Mouse (Mus musculus): ENCODE results near the gene Hsd11b1. TPM values are rescaled to one million over a fixed set of nuclear protein-coding genes. Genes with fewer than 3 reads are reported as not detected.

Hsd11b1 gene
- polyA plus RNA-seq, 1 experiment from 2014 or later: 4.6 TPM

DNA sequence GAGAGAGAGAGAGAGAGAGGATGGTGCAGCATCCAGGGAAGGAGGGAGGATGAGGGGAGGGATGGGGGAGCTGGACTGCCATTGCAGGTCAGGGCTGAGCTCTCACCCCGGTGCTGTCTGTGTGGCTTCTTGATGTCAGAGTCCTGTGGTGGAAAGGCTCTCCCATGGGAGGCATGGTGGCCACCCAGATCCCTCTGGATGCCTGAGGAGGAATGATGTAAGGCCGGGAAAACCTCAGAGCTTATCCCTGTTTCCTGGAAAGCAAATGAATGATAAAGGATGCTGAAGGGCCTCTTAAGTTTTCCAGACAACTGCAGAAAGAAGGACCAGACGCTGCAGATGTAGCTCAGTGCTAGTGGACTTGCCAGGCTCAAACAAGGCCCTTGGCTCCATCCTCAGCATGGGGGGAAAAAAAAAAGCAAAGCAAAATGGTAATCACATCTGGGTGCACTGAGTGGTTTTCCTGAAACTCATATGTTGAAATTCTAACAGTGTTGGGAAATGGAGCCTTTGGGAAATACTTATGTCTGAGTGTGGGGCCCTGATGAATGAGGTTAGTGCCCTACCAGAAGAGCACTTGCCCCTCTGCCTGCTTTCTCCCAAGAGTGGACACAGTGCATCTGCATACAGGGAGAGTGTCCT lies 68.6 kb downstream of the Hsd11b1 start:
- no peak overlapping the region for H3K9ac ChIP-seq (replicated peaks; ENCODE audit: low read length)
- H3K27ac ChIP-seq (ENCODE audit: low read length): no peak overlapping the region
- H3K4me3 ChIP-seq (ENCODE audit: low read length): no peak overlapping the region
- ATAC-seq (ENCODE audit: low FRiP score, low TSS enrichment): no peak
- H3K27me3 ChIP-seq (ENCODE audit: insufficient read depth, low read length): no peaks in the 10 kb centered on the region
- no peak overlapping the region for H3K4me2 ChIP-seq (replicated peaks; ENCODE audit: low read depth, low read length)
- peaks cover 2% of the 10 kb centered on the region; the same call in 1 of the 2 replicates for H3K4me1 ChIP-seq (ENCODE audit: insufficient read depth, low read length)
- WGBS: 75% methylated on average over 3 of the region's 3 CpGs
- no peaks in the 10 kb centered on the region for H3K9me3 ChIP-seq (ENCODE audit: low read length)
- H3K36me3 ChIP-seq (ENCODE audit: insufficient read depth, low read length): no peaks in the 10 kb centered on the region

DNA sequence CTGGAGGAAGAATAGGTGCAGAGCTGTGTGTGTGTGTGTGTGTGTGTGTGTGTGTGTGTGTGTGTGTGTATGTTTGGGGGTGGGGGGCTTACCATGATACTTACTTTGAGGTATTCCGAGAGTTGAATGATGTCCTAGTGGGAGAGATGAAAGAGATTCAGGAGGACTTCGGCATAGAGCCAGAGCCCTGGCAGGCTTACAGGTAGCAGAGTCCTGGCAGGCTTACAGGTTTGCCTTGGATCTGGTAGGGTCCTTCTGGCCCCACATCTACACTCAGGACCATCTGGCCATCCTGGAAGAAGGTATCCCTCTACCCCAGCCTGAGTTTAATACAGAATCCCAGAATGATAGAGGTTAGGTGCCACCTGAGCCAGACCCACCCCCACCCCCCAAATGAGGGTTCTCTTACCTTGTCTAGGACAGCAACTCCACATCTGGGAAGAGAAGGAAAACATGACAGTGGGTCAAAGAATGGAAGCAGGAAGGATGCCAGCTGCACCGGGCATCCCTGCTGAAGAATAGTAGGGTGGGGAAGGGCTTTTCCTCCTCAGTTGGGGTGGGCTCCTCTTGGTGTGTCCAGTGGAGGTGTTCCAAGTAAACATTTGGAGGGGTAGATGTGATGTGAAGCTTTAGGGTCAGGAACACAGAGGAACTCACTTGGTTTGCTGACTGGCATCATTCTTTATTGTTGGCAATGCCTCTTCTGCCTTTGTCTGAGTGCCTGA lies 69.3 kb downstream of the Hsd11b1 start:
- Histone ChIP-seq H3K27ac (ENCODE audit: low read length) (no peak overlapping the region), H3K4me3 (ENCODE audit: low read length) (no peak overlapping the region), H3K4me1 (ENCODE audit: insufficient read depth, low read length) (peaks cover 9% of the 10 kb centered on the region), H3K4me2 (replicated peaks; ENCODE audit: low read depth, low read length) (no peak overlapping the region), H3K27me3 (ENCODE audit: insufficient read depth, low read length) (no peaks in the 10 kb centered on the region), H3K9me3 (ENCODE audit: low read length) (no peaks in the 10 kb centered on the region), H3K9ac (replicated peaks; ENCODE audit: low read length) (no peak overlapping the region), H3K36me3 (ENCODE audit: insufficient read depth, low read length) (no peaks in the 10 kb centered on the region)
- ATAC-seq (ENCODE audit: low FRiP score, low TSS enrichment): no peak
- 87% methylated on average over 3 of the region's 3 CpGs for WGBS

DNA sequence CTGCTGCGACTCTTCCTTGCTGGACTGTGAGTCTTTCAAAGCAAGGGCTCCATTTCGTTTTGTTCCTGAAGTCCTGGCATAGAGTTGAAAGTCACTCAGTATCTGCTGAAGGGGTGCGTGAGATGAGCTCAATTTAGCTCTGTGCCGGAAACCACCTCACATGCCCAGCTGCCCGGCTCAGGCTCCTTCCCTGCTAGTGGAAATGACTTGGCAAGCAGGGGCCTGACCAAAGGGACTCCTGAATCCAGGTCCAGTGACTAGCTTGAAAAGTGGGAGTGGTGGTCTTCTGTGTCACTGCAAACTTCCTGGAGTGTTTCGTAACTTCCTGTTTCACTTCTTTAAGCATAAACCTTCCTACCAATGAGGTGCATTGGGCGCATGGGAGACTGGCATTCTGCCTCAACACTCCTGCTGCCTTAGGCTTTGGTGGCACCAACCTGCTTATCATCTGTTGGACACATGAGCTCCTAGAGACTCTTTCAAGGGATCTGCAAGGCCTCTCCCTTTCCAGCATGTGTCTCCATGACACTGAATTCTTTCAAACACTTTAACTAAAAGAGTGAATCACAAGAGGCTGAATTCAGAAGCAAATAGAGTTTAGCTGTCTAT lies 72.1 kb downstream of the Hsd11b1 start:
- ATAC-seq (ENCODE audit: low FRiP score, low TSS enrichment): no peak
- peaks cover 24% of the 10 kb centered on the region for H3K4me1 ChIP-seq (ENCODE audit: insufficient read depth, low read length)
- no peak overlapping the region for H3K9ac ChIP-seq (replicated peaks; ENCODE audit: low read length)
- no peak overlapping the region for H3K4me3 ChIP-seq (ENCODE audit: low read length)
- no peaks in the 10 kb centered on the region for H3K36me3 ChIP-seq (ENCODE audit: insufficient read depth, low read length)
- H3K27me3 ChIP-seq (ENCODE audit: insufficient read depth, low read length): no peaks in the 10 kb centered on the region
- H3K27ac ChIP-seq (ENCODE audit: low read length): no peak overlapping the region
- 88% methylated on average over 7 of the region's 7 CpGs for WGBS
- no peaks in the 10 kb centered on the region for H3K9me3 ChIP-seq (ENCODE audit: low read length)
- H3K4me2 ChIP-seq (replicated peaks; ENCODE audit: low read depth, low read length): no peak overlapping the region

DNA sequence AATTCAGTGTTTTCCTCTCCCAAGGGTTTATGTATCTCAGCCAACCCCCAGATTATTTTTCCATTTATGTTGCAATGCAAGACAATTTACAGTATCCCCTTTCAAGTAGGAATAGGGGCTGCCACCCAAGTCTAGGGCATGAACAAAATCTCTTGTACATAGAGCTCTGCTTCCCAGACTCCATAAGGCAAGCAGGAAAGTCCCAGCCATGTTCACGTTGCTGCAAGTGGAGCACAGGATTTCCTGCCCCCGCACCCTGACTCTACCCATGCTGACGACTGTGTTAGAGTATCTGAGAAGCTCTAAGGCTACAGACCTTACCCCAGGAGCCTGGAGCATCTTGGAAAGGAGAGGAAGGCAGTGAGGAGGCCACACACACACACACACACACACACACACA lies 74.1 kb downstream of the Hsd11b1 start:
- no peaks in the 10 kb centered on the region for H3K36me3 ChIP-seq (ENCODE audit: insufficient read depth, low read length)
- H3K4me2 ChIP-seq (replicated peaks; ENCODE audit: low read depth, low read length): no peak overlapping the region
- no peak overlapping the region for H3K4me3 ChIP-seq (ENCODE audit: low read length)
- H3K9me3 ChIP-seq (ENCODE audit: low read length): no peaks in the 10 kb centered on the region
- no peaks in the 10 kb centered on the region for H3K27me3 ChIP-seq (ENCODE audit: insufficient read depth, low read length)
- peak overlapping the region; percentile 77 for H3K27ac ChIP-seq (ENCODE audit: low read length)
- no peak overlapping the region for H3K9ac ChIP-seq (replicated peaks; ENCODE audit: low read length)
- peaks cover 24% of the 10 kb centered on the region for H3K4me1 ChIP-seq (ENCODE audit: insufficient read depth, low read length)
- WGBS: 49% methylated on average over 3 of the region's 3 CpGs
- ATAC-seq (ENCODE audit: low FRiP score, low TSS enrichment): no peak

DNA sequence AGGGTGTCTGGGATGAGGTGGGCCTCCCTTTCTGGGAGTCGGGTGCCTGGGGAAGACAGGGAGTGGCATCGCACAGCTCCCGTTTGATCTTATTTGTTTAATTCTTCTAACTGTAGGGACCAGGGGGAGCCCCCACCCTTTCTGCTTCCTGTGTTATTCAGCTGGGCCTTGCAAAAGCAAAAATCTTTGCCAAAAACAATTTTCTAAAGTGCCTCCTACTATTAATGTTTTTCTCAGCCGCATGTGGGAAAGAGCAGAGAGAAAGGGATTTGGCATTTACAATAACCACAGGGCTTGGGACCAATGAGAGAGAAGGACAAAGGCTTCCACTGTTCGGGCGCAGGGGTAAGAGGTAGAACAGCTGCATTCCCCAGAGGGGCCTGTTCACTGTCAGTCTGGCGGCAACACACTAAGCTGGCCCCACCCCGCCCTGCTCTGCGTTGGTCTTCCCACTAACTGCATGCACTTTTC lies 74.7 kb downstream of the Hsd11b1 start:
- Histone ChIP-seq H3K4me3 (ENCODE audit: low read length) (no peak overlapping the region), H3K9ac (replicated peaks; ENCODE audit: low read length) (no peak overlapping the region), H3K4me1 (ENCODE audit: insufficient read depth, low read length) (peaks cover 24% of the 10 kb centered on the region), H3K36me3 (ENCODE audit: insufficient read depth, low read length) (no peaks in the 10 kb centered on the region), H3K4me2 (replicated peaks; ENCODE audit: low read depth, low read length) (no peak overlapping the region; the same call in 1 of the 2 replicates), H3K9me3 (ENCODE audit: low read length) (no peaks in the 10 kb centered on the region), H3K27ac (ENCODE audit: low read length) (peak overlapping the region; percentile 77), H3K27me3 (ENCODE audit: insufficient read depth, low read length) (no peaks in the 10 kb centered on the region)
- 36% methylated on average over 9 of the region's 9 CpGs for WGBS
- peak; percentile 94 for ATAC-seq (ENCODE audit: low FRiP score, low TSS enrichment)

DNA sequence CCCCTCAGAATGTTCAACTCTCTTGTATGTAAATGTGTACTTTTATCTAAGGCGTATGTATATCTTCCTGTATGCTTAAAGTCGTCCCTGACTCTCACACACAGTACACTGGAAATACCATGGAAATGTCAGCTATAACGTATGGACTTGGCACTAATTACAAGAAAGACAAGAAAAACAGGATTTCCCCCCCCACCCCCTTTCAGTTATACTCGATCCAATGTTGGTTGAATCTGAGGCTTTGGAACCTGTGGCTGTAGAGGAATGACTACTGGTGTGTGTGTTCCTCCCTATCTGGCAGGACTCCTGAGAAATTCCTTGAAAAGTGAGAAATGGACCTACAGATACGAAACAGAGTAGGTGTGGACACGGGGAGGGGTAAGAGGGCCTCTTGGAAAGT lies 75.6 kb downstream of the Hsd11b1 start:
- no peaks in the 10 kb centered on the region for H3K36me3 ChIP-seq (ENCODE audit: insufficient read depth, low read length)
- ATAC-seq (ENCODE audit: low FRiP score, low TSS enrichment): no peak
- H3K27ac ChIP-seq (ENCODE audit: low read length): peak overlapping the region; percentile 77; the same call in 1 of the 2 replicates
- H3K4me2 ChIP-seq (replicated peaks; ENCODE audit: low read depth, low read length): no peak overlapping the region
- no peaks in the 10 kb centered on the region for H3K9me3 ChIP-seq (ENCODE audit: low read length)
- 64% methylated on average over 6 of the region's 6 CpGs for WGBS
- H3K27me3 ChIP-seq (ENCODE audit: insufficient read depth, low read length): no peaks in the 10 kb centered on the region
- no peak overlapping the region for H3K9ac ChIP-seq (replicated peaks; ENCODE audit: low read length)
- no peak overlapping the region for H3K4me3 ChIP-seq (ENCODE audit: low read length)
- peaks cover 24% of the 10 kb centered on the region for H3K4me1 ChIP-seq (ENCODE audit: insufficient read depth, low read length)

DNA sequence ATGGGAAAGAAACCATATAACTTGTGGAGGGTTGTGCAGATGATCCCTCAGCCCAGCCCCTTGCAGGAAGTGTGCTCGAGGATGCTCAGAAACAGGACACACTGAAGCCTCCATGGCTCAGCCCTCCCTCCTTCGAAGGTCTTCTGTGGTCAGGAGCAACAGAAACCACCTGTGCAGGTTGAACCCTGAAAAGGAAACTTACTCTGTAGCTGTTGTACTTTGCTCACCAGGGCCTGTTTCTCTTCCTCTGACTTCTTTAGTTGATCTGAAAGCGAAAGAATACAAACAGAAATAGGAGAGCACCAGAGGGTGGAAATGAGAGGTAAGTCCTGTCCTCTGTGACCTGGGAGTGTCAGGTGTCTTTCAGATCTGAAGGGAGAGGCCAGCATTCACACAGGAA lies 82.8 kb downstream of the Hsd11b1 start:
- no peaks in the 10 kb centered on the region for H3K36me3 ChIP-seq (ENCODE audit: insufficient read depth, low read length)
- H3K4me1 ChIP-seq (ENCODE audit: insufficient read depth, low read length): no peaks in the 10 kb centered on the region
- H3K4me3 ChIP-seq (ENCODE audit: low read length): no peak overlapping the region
- 74% methylated on average over 3 of the region's 3 CpGs for WGBS
- no peak overlapping the region for H3K9ac ChIP-seq (replicated peaks; ENCODE audit: low read length)
- no peaks in the 10 kb centered on the region for H3K27me3 ChIP-seq (ENCODE audit: insufficient read depth, low read length)
- H3K27ac ChIP-seq (ENCODE audit: low read length): no peak overlapping the region
- no peak for ATAC-seq (ENCODE audit: low FRiP score, low TSS enrichment)
- no peaks in the 10 kb centered on the region for H3K9me3 ChIP-seq (ENCODE audit: low read length)
- H3K4me2 ChIP-seq (replicated peaks; ENCODE audit: low read depth, low read length): no peak overlapping the region

DNA sequence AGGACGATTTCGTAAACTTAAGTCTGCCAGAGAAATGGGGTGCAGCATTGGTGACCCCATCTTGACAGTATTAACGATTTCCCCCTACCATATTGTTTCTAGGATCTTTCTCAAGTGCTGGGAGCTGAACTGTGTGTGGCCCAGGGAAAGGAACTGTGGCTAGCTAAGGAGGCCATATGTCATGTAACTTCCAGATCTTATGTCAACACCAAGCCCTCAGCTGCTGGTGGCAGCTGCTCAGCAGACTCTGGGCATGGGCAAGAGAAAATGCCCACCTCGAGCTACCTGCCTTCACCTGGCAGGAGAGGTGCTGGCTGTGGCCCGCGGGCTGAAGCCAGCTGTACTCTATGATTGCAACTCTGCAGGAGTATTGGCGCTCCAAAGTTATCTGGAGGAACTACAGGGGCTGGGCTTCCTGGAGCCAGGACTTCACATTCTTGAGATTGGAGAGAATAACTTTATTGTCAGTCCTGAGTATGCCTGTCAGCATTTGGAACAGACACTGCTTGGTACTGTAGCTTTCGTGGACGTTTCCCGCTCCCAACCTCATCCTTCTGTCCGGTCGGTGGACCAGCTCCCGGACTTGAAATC lies 89.6 kb downstream of the Hsd11b1 start:
- peaks cover 13% of the 10 kb centered on the region for H3K4me1 ChIP-seq (ENCODE audit: insufficient read depth, low read length)
- ATAC-seq (ENCODE audit: low FRiP score, low TSS enrichment): no peak

DNA sequence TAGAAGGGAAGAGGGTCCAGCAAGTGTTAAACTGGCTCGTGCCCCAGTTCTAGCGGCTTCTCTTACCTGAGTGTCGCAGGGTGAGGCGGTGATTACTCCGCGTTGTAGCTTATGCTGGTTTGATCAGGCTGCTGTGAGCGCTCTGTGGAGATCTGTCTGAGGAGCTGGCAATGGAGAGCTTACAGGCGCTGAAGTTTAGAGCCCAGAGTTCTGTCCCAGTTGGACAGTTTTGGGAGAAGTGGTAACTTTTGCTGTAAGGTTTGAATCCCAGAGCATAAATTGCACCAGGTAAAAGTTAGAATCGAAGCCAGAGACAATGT lies 90.1 kb downstream of the Hsd11b1 start:
- peaks cover 13% of the 10 kb centered on the region for H3K4me1 ChIP-seq (ENCODE audit: insufficient read depth, low read length)
- H3K9ac ChIP-seq (replicated peaks; ENCODE audit: low read length): peak overlapping the region; percentile 83
- H3K4me2 ChIP-seq (replicated peaks; ENCODE audit: low read depth, low read length): peak overlapping the region; percentile 80
- no peaks in the 10 kb centered on the region for H3K27me3 ChIP-seq (ENCODE audit: insufficient read depth, low read length)
- H3K27ac ChIP-seq (ENCODE audit: low read length): peak overlapping the region; percentile 86
- no peaks in the 10 kb centered on the region for H3K9me3 ChIP-seq (ENCODE audit: low read length)
- 20% methylated on average over 9 of the region's 9 CpGs for WGBS
- H3K4me3 ChIP-seq (ENCODE audit: low read length): peak overlapping the region; percentile 81
- no peaks in the 10 kb centered on the region for H3K36me3 ChIP-seq (ENCODE audit: insufficient read depth, low read length)
- ATAC-seq (ENCODE audit: low FRiP score, low TSS enrichment): peak; percentile 60; the same call in 1 of the 2 replicates

More for the DNA sequence above, 89.6 kb downstream of the Hsd11b1 start:
- Histone ChIP-seq H3K4me3 (ENCODE audit: low read length) (peak overlapping the region; percentile 81), H3K9ac (replicated peaks; ENCODE audit: low read length) (peak overlapping the region; percentile 83), H3K27me3 (ENCODE audit: insufficient read depth, low read length) (no peaks in the 10 kb centered on the region), H3K9me3 (ENCODE audit: low read length) (no peaks in the 10 kb centered on the region), H3K27ac (ENCODE audit: low read length) (peak overlapping the region; percentile 86), H3K36me3 (ENCODE audit: insufficient read depth, low read length) (no peaks in the 10 kb centered on the region), H3K4me2 (replicated peaks; ENCODE audit: low read depth, low read length) (peak overlapping the region; percentile 80)
- 82% methylated on average over 13 of the region's 13 CpGs for WGBS
